Mouse (Mus musculus) heart, embryonic 10.5 days (tissue): Measurements from ENCODE around the gene Upf1. TPM values are rescaled to one million over a fixed set of nuclear protein-coding genes. Genes with fewer than 3 reads are reported as not detected.
A peak's percentile ranks its signal among the peaks of the same experiment; 100 is the strongest.

Experiments used
- DNase-seq: peaks from one replicate; pipeline ENCODE4 v3.0.0-alpha.2; 2017; ENCODE audit warnings: low spot score
- H3K27ac ChIP-seq: fragments of 300-500 bp; sonication (generic); 2 replicates; pipeline ENCODE4 v1.5.1; 2016; ENCODE audit warnings: mild to moderate bottlenecking
- H3K27me3 ChIP-seq: fragments of 300-500 bp; sonication (generic); 2 replicates; pipeline ENCODE4 v1.6.1; 2016; ENCODE audit warnings: mild to moderate bottlenecking; ENCODE audit not compliant: poor library complexity, insufficient read depth, severe bottlenecking
- H3K36me3 ChIP-seq: fragments of 300-500 bp; sonication (generic); 2 replicates; pipeline ENCODE4 v1.6.1; 2016; ENCODE audit warnings: mild to moderate bottlenecking, moderate library complexity
- H3K4me1 ChIP-seq: fragments of 300-500 bp; sonication (generic); 2 replicates; pipeline ENCODE4 v1.6.1; 2016; ENCODE audit warnings: mild to moderate bottlenecking
- H3K4me3 ChIP-seq: fragments of 300-500 bp; sonication (generic); 2 replicates; pipeline ENCODE4 v1.5.1; 2016; ENCODE audit warnings: mild to moderate bottlenecking, moderate library complexity
- H3K9me3 ChIP-seq: fragments of 300-500 bp; sonication (generic); 2 replicates; pipeline ENCODE4 v1.6.1; 2016; ENCODE audit warnings: mild to moderate bottlenecking, moderate library complexity
- WGBS: fragments of 180-500 bp; shearing (Covaris S2); methylation state at CpG from one replicate; pipeline ENCODE4 v1.1.7; 2016; 5-methylcytosine and 5-hydroxymethylcytosine counted together
- polyA plus RNA-seq: library from polyadenylated mRNA; unstranded; fragments of >200 nt; fragmentation: Nextera tagmentation; extraction: Ambion mirVana; gene quantifications from 2 replicates; pipeline ENCODE4 v1.2.1, GENCODE M21; 2016

The Upf1 gene
- polyA plus RNA-seq, result 14.5 and 19.8 TPM in 2 replicates

DNA sequence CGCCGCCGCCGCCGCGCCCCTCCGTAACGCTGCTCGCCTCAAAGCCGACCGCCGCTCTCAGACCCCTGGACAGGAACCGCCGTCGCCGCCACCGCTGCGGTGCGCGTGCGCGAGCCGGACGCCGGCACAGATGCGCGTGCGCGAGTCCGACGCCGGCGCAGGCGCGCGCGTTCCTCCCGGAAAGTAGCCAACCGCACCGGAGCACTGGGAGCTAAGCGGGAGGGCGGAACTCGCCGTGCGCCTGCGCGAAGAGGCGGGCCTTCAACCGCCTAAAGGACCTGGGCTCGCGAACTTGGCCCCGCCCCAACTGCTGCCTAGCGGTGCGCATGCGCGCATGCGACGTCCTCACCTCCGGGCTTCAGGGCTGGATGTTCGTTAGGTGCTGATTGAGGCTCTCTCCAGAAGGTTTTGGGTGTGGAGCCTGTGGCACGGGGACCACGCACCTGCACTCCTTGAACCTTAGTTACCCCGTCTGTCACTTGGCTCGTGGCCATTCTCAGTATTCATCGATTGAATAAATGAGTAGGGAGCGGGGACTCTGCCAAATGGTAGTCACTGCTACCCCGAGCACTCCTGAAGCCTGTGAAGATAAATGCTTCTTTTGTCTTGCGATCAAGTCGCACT lies at the start of gene Upf1:
TSS of gene Upf1 (minus strand) at position 85 of the 624 bp plus-strand sequence.
- 1% methylated on average over 60 of the region's 69 CpGs for WGBS
- Histone ChIP-seq H3K27ac (peak within 1 kb of the TSS; percentile 97), H3K27me3 (peaks cover 6% of the 10 kb centered on the region; the same call in 1 of the 2 replicates), H3K4me1 (peaks cover 55% of the 10 kb centered on the region), H3K36me3 (peaks cover 26% of the 10 kb centered on the region), H3K4me3 (peak within 1 kb of the TSS; percentile 98), H3K9me3 (no peaks in the 10 kb centered on the region)
- DNase-seq, result peak; percentile 99

DNA sequence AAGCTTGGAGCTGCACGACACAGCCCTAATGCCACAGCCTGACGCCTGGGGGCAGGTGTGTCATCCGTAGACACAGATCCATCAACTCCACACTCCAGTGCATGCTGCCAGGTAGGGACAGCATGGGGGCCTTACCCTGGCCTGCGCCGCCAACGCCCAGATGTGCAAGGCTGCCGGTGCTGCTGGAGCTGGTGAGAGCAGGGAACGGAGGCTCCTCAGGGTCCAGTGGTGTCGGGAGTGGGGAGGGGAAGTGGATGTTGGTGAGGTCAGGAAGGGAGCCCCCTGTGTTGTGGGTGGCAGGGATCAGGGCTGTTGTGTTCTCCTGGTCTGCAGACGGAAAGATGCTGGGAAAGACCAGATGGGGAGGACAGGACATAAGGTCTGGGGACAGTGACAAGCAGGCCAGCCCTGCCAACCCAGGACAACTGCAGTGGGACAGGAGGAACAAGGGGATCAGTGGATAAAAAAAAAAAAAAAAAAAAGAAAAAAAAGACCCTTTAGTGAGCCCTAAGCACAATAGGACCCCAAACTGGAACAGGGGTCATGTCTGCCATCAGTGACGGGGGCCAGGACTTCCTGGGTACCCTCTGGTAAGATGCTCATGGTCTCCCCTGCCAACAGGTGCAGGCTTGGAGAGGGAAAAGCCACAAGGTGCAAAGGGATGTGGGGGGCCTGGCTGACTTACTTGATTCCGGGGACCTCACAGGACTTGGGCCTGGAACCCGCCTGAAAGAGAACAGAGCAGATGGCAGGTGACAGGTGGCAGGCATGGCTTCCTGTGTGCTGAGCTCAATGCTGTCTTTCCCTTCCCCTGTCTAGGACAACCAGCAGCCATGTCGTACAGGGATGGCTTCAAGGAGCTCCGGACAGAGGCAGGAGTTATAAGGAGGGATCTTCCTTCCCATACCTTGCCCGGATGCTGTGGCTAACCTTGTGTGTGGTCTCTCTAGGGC lies 44.8 kb upstream of the Upf1 start:
- DNase-seq, result no peak
- 82% methylated on average over 16 of the region's 16 CpGs for WGBS
- peaks cover 7% of the 10 kb centered on the region; the same call in 1 of the 2 replicates for H3K36me3 ChIP-seq
- H3K27ac ChIP-seq, result no peak overlapping the region
- peaks cover 7% of the 10 kb centered on the region; the same call in 1 of the 2 replicates for H3K27me3 ChIP-seq
- H3K4me3 ChIP-seq, result no peak overlapping the region
- H3K4me1 ChIP-seq, result peaks cover 6% of the 10 kb centered on the region
- H3K9me3 ChIP-seq, result no peaks in the 10 kb centered on the region

DNA sequence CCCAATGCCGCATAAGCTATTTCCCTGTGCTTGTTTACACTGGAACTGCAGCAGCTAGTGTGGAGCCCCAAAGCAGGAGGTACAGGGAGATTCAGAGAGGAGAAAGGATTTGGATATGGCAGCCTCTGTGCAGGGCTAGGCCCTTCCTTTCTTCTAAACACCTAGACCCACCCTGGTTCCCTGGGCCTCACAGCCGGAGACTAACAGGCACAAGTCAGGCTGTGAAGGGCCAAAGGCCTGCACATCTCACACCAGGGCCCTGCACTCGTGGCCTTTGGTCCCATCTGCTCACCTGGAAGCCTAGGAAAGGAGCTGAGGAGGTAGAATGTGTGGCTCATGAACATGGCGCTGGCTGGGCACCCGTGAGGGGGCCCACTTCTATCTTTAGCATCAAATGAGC lies 43.1 kb upstream of the Upf1 start:
- H3K27ac ChIP-seq, result no peak overlapping the region
- H3K4me1 ChIP-seq, result peaks cover 6% of the 10 kb centered on the region
- peaks cover 22% of the 10 kb centered on the region for H3K36me3 ChIP-seq
- WGBS, result 77% methylated on average over 5 of the region's 5 CpGs
- no peak overlapping the region for H3K4me3 ChIP-seq
- no peaks in the 10 kb centered on the region for H3K9me3 ChIP-seq
- DNase-seq, result no peak
- peaks cover 7% of the 10 kb centered on the region; the same call in 1 of the 2 replicates for H3K27me3 ChIP-seq

DNA sequence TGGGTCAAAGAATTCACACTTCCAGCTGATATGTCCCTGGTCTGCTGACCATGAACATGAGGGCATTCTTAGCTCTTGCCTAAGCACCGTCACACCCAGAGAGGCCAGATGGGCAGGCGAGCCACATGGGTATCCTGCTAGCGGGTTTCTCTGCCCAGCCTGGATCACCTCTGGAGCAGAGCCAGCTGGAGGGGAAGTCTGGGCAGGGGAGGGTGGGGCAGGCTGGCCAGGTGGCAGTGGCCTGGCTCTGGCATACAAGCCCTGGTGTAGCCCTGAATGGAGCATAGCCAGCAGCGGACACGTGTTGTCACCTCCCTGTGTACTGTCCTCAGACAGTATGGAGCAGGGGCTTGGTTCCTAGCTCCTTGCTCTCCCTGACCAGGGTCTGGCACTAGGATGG lies 42.6 kb upstream of the Upf1 start:
- DNase-seq, result no peak
- WGBS, result 77% methylated on average over 5 of the region's 5 CpGs
- Histone ChIP-seq H3K27me3 (peaks cover 7% of the 10 kb centered on the region; the same call in 1 of the 2 replicates), H3K27ac (no peak overlapping the region), H3K4me1 (peaks cover 10% of the 10 kb centered on the region), H3K36me3 (peaks cover 27% of the 10 kb centered on the region), H3K4me3 (no peak overlapping the region), H3K9me3 (no peaks in the 10 kb centered on the region)

DNA sequence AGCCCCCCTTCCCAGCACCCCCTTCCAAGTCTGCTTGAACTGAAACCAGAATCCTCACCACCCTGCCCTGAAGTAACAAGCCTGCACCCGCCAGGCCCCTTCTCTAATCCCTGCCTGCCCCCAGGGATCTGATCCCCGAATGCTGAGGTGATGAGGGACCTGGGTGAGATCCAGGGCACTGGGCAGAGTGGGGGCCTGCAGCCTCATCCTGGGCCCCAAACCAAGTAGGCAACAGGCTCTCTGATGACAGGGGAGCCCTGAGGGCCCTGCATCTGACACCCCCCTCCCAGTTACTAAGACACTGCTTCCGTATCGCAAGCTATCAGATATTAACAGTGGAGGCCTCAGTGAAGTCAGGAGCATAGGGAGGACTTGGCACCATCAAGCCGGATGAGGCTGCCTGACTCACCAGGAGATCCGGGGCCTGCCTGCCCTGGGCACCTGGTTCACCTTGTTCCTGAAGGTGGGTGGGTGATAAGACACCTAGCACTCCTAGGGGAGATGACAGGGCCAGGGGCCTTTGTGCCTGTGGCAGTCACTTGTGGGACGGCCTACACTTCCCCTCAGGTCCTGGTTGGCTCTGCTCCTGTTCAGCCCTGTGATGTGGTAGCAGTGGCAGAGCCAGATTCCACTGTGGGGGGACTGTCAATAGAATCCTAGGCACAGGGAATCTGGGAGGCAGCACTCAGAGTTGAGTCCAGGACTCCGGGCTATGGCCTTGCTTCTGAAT lies 41.4 kb upstream of the Upf1 start:
- peaks cover 10% of the 10 kb centered on the region for H3K4me1 ChIP-seq
- no peak for DNase-seq
- peaks cover 7% of the 10 kb centered on the region; the same call in 1 of the 2 replicates for H3K27me3 ChIP-seq
- H3K4me3 ChIP-seq, result no peak overlapping the region
- no peak overlapping the region for H3K27ac ChIP-seq
- H3K9me3 ChIP-seq, result no peaks in the 10 kb centered on the region
- peaks cover 29% of the 10 kb centered on the region for H3K36me3 ChIP-seq
- WGBS, result 76% methylated on average over 8 of the region's 8 CpGs

DNA sequence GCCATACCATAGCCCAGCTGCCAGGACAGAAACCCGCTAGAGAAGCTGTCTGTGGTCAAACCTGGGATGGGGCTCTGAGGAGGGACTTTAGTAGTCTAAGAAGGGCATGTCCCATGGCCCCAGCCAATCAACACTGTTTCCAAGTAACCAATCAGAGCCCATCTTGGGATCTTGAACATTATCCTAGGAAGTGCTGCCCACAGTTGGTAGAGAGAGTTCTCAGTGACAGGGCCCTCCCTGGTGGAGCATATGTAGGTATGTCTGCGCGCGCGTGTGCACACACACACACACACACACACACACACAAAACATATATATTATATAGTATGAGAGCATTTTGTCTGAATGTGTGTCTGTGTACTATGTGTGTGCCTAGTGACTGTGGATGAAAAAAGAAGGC lies 40.0 kb upstream of the Upf1 start:
- peaks cover 29% of the 10 kb centered on the region for H3K36me3 ChIP-seq
- no peak for DNase-seq
- no peak overlapping the region for H3K27ac ChIP-seq
- H3K4me1 ChIP-seq, result peaks cover 11% of the 10 kb centered on the region
- H3K27me3 ChIP-seq, result peaks cover 7% of the 10 kb centered on the region; the same call in 1 of the 2 replicates
- 81% methylated on average over 5 of the region's 5 CpGs for WGBS
- no peak overlapping the region for H3K4me3 ChIP-seq
- no peaks in the 10 kb centered on the region for H3K9me3 ChIP-seq

DNA sequence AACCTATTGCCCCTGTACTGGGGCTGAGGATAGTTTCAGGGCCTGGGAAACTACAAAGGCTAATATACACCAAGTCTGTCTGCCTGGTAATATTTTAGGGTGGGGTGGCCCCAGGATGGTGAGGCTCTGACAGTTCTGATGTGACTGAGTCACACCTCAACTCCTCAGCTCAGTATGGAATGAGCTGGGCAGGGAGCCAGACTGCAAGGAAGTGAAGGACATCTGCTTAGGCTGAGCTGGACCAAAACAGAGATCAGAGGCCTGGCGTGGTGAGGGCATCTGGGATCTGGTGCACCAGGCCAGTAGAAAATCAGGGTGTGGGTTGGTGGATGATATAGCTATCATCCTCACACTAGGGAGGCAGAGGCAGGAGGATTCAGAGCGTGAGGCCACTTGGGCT lies 36.6 kb upstream of the Upf1 start:
- H3K36me3 ChIP-seq, result peaks cover 53% of the 10 kb centered on the region
- H3K9me3 ChIP-seq, result no peaks in the 10 kb centered on the region
- H3K27me3 ChIP-seq, result 0 out of 2 replicates have a peak, but pooled peaks cover 4% of the 10 kb centered on the region
- 80% methylated on average over 2 of the region's 2 CpGs for WGBS
- peaks cover 10% of the 10 kb centered on the region for H3K4me1 ChIP-seq
- no peak overlapping the region for H3K27ac ChIP-seq
- no peak overlapping the region for H3K4me3 ChIP-seq
- no peak for DNase-seq

DNA sequence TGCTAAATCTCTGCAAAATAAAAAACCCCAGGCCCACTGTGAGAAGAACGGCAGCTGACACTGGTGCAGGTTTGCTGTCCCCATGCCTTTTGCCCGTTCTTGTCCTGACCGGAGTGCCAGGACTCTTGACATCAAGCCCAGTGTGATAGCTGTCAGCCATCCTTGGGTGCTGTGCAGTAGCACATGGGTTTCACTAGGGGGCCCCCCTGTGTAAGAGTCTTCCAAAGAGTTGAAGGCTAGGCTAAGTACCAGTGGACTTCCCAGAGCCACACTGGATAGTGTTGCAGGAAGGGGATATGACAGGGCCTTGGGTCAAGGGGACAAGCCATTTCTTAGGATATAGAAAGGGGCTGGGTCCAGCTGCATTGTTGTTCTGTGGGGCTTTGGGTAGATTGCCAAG lies 30.2 kb upstream of the Upf1 start:
- Histone ChIP-seq H3K4me1 (peaks cover 5% of the 10 kb centered on the region; the same call in 1 of the 2 replicates), H3K36me3 (peaks cover 30% of the 10 kb centered on the region), H3K27me3 (peaks cover 51% of the 10 kb centered on the region), H3K27ac (no peak overlapping the region), H3K4me3 (no peak overlapping the region), H3K9me3 (no peaks in the 10 kb centered on the region)
- WGBS, result 42% methylated on average over 3 of the region's 3 CpGs
- no peak for DNase-seq

DNA sequence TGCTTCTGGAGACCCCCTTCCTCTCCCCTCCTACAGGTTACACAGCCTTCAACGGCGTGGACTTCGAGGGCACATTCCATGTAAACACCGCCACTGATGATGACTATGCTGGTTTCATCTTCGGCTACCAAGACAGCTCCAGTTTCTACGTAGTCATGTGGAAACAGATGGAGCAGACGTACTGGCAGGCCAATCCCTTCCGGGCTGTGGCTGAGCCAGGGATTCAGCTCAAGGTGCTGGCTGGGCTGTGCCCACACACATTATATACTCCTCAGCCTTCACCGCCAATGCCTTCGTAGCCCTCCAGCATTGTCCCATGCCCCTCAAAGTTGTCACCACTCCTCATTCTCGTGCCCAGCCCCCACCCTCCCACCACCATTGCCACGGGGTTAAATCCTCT lies 27.0 kb upstream of the Upf1 start:
- WGBS, result 78% methylated on average over 12 of the region's 12 CpGs

DNA sequence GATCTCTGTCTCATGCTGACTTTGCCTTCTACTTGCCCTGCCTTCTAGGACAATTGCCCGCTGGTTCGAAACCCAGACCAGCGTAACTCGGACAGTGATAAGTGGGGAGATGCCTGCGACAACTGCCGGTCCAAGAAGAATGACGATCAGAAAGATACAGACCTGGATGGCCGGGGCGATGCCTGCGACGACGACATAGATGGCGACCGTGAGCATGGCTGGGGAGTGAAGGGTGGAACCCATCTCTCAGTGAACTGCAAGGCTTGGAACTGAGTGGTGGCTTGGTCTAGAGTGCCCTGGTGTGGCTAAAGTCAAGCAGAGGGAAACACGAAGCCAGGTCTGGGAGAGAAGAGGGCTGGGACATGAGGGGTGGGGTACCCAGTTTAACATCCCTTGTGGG lies 24.0 kb upstream of the Upf1 start:
- DNase-seq, result no peak
- H3K27me3 ChIP-seq, result peaks cover 98% of the 10 kb centered on the region
- WGBS, result 13% methylated on average over 15 of the region's 15 CpGs
- peaks cover 37% of the 10 kb centered on the region for H3K4me1 ChIP-seq
- no peaks in the 10 kb centered on the region for H3K36me3 ChIP-seq
- no peak overlapping the region for H3K27ac ChIP-seq
- no peaks in the 10 kb centered on the region for H3K9me3 ChIP-seq
- H3K4me3 ChIP-seq, result no peak overlapping the region

More for the DNA sequence above, 27.0 kb upstream of the Upf1 start:
- peaks cover 79% of the 10 kb centered on the region for H3K27me3 ChIP-seq
- no peaks in the 10 kb centered on the region for H3K9me3 ChIP-seq
- H3K27ac ChIP-seq, result no peak overlapping the region
- H3K4me1 ChIP-seq, result peaks cover 15% of the 10 kb centered on the region
- H3K4me3 ChIP-seq, result no peak overlapping the region
- 0 out of 2 replicates have a peak, but pooled peaks cover 5% of the 10 kb centered on the region for H3K36me3 ChIP-seq
- DNase-seq, result no peak

DNA sequence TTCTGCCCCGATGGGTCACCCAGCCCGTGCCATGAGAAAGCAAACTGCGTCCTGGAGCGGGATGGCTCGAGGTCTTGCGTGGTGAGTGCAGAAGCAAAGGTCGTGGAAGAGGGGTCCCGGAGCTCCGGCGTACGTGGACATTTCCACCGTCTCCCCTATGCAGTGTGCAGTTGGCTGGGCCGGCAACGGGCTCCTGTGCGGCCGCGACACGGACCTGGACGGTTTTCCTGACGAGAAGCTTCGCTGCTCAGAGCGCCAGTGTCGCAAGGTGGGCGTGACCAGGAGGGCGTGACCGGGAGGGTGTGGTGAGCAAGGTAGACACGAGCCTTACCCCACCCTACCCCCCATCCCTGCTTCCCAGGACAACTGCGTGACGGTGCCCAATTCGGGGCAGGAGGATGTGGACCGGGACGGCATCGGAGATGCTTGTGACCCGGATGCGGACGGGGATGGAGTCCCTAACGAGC lies 23.2 kb upstream of the Upf1 start:
- Histone ChIP-seq H3K36me3 (no peaks in the 10 kb centered on the region), H3K27ac (no peak overlapping the region), H3K4me3 (peak overlapping the region; percentile 30), H3K27me3 (peaks cover 98% of the 10 kb centered on the region), H3K9me3 (no peaks in the 10 kb centered on the region), H3K4me1 (peaks cover 40% of the 10 kb centered on the region)
- DNase-seq, result no peak
- 9% methylated on average over 37 of the region's 37 CpGs for WGBS

DNA sequence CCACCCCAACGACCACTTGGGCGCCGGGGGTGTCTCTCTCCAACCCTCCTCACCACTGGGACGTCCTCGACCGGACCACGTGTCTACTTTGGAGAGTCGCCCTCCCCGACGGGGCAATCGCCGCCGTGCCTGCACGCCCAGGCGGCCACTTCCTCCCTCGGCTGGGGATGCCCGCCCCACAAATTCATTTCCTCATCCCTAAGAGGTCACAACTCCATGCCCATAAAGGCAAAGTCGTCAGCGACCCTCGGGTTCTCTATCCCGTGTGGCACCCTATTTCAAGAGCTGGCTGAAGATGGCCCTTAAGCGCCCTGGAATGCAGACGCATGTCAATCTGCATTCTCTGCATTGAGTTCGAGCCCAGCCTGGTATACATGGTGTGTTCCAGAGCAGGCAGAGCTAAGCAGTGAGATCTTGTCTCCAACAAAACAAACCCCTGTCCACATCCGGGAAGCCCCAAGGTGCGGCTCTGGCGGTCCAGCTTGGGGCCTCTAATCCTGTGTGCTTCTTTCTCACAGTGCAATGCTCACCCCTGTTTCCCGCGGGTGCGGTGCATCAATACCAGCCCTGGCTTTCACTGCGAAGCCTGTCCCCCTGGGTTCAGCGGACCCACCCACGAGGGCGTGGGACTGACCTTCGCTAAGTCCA lies 22.3 kb upstream of the Upf1 start:
- Histone ChIP-seq H3K27ac (no peak overlapping the region), H3K4me1 (peaks cover 44% of the 10 kb centered on the region), H3K36me3 (no peaks in the 10 kb centered on the region), H3K4me3 (peak overlapping the region; percentile 12; the same call in 1 of the 2 replicates), H3K27me3 (peaks cover 90% of the 10 kb centered on the region), H3K9me3 (no peaks in the 10 kb centered on the region)
- no peak for DNase-seq
- WGBS, result 8% methylated on average over 35 of the region's 35 CpGs
